Mouse (Mus musculus) thymus, adult 2 months (tissue): Measurements from ENCODE around the gene Shf.

Experiments used
- CTCF ChIP-seq: fragments of 200-500 bp; IDR thresholded peaks from 2 replicates; pipeline ENCODE4 v1.5.1; 2012; ENCODE audit warnings: mild to moderate bottlenecking, control low read depth, low read length, moderate library complexity, borderline replicate concordance; ENCODE audit not compliant: control insufficient read depth, poor library complexity, insufficient read depth; ENCODE audit errors: extremely low read depth
- POLR2A ChIP-seq: fragments of 200-500 bp; IDR thresholded peaks from 2 replicates; pipeline ENCODE4 v1.6.1; 2012; ENCODE audit warnings: mild to moderate bottlenecking, low read length, control low read depth, moderate library complexity; ENCODE audit not compliant: control insufficient read depth, poor library complexity, insufficient read depth; ENCODE audit errors: extremely low read depth

DNA sequence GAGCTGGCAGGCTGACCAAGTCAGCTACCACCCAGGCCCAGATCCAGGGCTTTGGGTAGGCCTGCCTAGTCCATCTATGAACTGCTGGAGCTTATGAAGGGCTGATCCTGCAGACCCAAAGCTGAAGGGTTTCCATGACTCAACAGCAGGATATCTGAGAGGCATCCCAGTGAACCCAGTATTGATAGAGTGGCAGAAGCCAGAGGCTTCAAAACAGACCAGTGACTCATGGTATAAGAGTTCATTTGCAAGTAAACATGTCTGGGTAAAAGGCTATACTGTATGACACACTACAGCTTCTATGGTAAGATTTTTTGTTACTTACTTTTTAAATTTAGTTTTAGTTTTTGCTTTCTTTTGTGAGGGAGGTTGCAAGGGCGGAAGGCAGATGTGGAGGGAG is 27.2 kb upstream of the Shf start:
- TF ChIP-seq CTCF (no peak), POLR2A (no peak)
